Mouse (Mus musculus) hindbrain, embryonic 13.5 days (tissue): ENCODE results near the gene Uso1. TPM values are rescaled to one million over a fixed set of nuclear protein-coding genes. Genes with fewer than 3 reads are reported as not detected.

Experiments used
- ATAC-seq: fragments of 200-750 bp; cut with Nextera tagmentation; 2 replicates; pipeline ENCODE4 v1.8.0; 2017; ENCODE audit warnings: moderate TSS enrichment; ENCODE audit not compliant: low FRiP score
- H3K27ac ChIP-seq: fragments of 300-500 bp; sonication (generic); 2 replicates; pipeline ENCODE4 v1.5.1; 2015; ENCODE audit warnings: inconsistent platforms, mild to moderate bottlenecking, moderate library complexity
- H3K27me3 ChIP-seq: fragments of 300-500 bp; sonication (generic); 2 replicates; pipeline ENCODE4 v1.6.1; 2015; ENCODE audit warnings: mild to moderate bottlenecking, inconsistent platforms
- H3K36me3 ChIP-seq: fragments of 300-500 bp; sonication (generic); 2 replicates; pipeline ENCODE4 v1.6.1; 2015; ENCODE audit warnings: mild to moderate bottlenecking, inconsistent platforms
- H3K4me1 ChIP-seq: fragments of 300-500 bp; sonication (generic); replicated peaks from 2 replicates; pipeline ENCODE4 v1.6.1; 2015; ENCODE audit warnings: inconsistent platforms
- H3K4me2 ChIP-seq: fragments of 300-500 bp; sonication (generic); 2 replicates; pipeline ENCODE4 v1.6.1; 2015; ENCODE audit warnings: inconsistent platforms, mild to moderate bottlenecking, moderate library complexity
- H3K4me3 ChIP-seq: fragments of 300-500 bp; sonication (generic); 2 replicates; pipeline ENCODE4 v1.5.1; 2015; ENCODE audit warnings: mild to moderate bottlenecking, inconsistent platforms
- H3K9ac ChIP-seq: fragments of 300-500 bp; sonication (generic); 2 replicates; pipeline ENCODE4 v1.6.1; 2015; ENCODE audit warnings: mild to moderate bottlenecking, inconsistent platforms
- H3K9me3 ChIP-seq: fragments of 300-500 bp; sonication (generic); 2 replicates; pipeline ENCODE4 v1.6.1; 2016; ENCODE audit warnings: inconsistent platforms
- WGBS: fragments of 180-500 bp; shearing (Covaris S2); methylation state at CpG from one replicate; pipeline ENCODE4 v1.1.7; 2015; 5-methylcytosine and 5-hydroxymethylcytosine counted together
- polyA plus RNA-seq: library from polyadenylated mRNA; unstranded; fragments of >200 nt; fragmentation: Nextera tagmentation; extraction: Ambion mirVana; gene quantifications from 2 replicates; pipeline ENCODE4 v1.2.1, GENCODE M21; 2015

Gene Uso1
- polyA plus RNA-seq, 1 experiment from 2014 or later: 43.9 TPM

DNA sequence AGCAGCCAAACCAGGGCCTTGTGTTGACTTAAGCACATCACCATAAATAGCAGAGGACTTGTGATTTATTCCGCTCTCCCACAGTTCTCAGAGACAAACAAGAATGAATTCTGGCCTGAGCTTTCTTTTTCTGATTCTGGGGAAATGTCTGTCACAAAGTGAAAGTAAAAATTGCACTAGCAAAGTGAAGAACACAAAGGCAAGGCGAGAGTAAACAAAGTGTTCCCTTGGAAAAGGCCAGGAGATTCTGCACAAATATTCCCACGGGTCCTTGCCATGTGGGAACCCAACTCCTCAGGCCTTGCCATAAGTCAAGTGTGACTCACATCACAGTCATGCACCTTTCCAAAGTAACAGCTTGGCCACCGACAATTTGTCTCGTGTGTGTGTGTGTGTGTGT lies 68.0 kb downstream of the Uso1 start:
- no peak overlapping the region for H3K27ac ChIP-seq
- H3K4me3 ChIP-seq: no peak overlapping the region
- H3K4me2 ChIP-seq: no peak overlapping the region
- H3K36me3 ChIP-seq: peaks cover 54% of the 10 kb centered on the region
- H3K27me3 ChIP-seq: no peaks in the 10 kb centered on the region
- no peak overlapping the region for H3K9ac ChIP-seq
- H3K9me3 ChIP-seq: no peaks in the 10 kb centered on the region
- no peaks in the 10 kb centered on the region for H3K4me1 ChIP-seq
- 88% methylated on average over 5 of the region's 5 CpGs for WGBS
- ATAC-seq: no peak

DNA sequence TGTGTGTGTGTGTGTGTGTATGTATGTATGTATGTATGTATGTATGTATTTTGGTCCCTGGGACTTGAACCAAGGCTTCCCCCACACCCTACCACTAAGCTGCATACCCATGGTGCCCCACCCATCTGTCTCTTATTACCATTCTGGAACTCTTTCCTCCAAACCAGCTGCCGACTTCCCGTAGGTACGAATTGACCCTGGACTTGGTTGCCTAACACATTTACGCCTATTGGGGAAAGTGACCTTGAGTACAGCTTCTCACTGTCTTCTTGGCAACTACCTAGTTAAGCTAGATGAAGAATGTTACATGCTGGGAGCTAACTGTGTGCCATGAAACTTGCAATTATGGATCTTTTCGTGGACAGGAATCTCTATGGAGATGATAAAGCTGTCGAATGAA lies 68.4 kb downstream of the Uso1 start:
- ATAC-seq: no peak
- no peaks in the 10 kb centered on the region for H3K4me1 ChIP-seq
- H3K9ac ChIP-seq: no peak overlapping the region
- no peaks in the 10 kb centered on the region for H3K9me3 ChIP-seq
- H3K27ac ChIP-seq: no peak overlapping the region
- WGBS: 95% methylated on average over 6 of the region's 6 CpGs
- no peaks in the 10 kb centered on the region for H3K27me3 ChIP-seq
- H3K36me3 ChIP-seq: peaks cover 49% of the 10 kb centered on the region
- no peak overlapping the region for H3K4me2 ChIP-seq
- H3K4me3 ChIP-seq: no peak overlapping the region

DNA sequence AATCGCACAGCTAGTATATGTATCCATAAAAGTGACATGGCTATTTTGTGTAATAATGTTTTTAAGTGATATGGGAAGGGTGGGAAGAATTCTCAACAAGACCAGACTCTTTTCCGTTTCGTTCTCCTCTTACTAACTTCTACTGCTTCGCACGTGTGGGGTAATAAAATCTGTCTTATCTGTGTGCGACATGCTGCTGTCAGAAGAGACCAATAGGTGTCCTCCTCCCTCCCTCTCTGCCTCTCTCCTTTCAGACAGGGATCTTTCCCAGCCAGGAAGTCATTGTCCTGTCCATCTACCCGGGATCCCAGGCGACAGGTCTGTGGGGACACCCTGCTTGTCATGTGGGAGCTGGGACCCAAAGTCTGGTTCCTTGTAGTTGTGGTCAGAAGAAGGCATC lies 72.5 kb downstream of the Uso1 start:
- ATAC-seq: no peak
- no peak overlapping the region for H3K4me3 ChIP-seq
- H3K27ac ChIP-seq: no peak overlapping the region
- no peaks in the 10 kb centered on the region for H3K4me1 ChIP-seq
- no peaks in the 10 kb centered on the region for H3K27me3 ChIP-seq
- no peak overlapping the region for H3K9ac ChIP-seq
- H3K9me3 ChIP-seq: no peaks in the 10 kb centered on the region
- peaks cover 13% of the 10 kb centered on the region for H3K36me3 ChIP-seq
- no peak overlapping the region for H3K4me2 ChIP-seq
- WGBS: 82% methylated on average over 8 of the region's 8 CpGs

DNA sequence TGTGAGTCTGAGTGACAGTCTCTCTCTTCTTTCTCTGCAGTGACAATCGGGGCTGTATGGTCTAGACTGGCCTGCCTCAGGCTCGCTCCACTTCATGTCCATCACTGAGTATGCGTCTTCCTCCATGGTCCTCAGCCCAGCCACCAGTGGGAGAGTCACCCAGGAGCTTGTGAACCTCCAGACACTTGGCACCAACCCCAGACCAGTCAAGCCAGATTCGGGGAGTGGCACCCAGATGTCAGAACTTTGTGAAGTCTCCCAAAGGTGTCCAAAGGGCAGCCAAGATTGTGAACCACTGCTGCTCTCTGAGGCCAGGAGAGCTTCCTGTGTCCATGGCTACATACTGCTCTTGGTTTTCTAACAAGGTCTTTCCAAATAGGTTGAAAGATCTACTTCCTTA lies 74.5 kb downstream of the Uso1 start:
- 91% methylated on average over 4 of the region's 4 CpGs for WGBS

DNA sequence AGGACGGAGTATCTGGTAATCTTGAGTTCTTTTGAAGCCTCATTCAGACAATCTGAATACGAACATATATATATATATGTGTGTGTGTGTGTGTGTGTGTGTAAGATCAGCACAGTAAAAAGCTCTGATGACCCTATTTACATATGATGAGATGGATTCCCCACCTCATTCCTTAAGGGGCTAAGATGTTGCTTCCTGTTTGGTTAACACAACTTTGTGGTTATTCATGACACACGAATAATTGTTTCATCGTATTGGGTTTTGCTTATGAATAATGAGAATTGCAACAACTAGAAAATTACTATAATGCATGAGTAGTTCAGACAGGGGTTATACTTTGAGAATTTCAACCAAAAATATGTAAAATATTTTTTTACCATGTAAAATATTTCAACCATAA lies 77.6 kb downstream of the Uso1 start, which contains the start of gene U90926:
Gene U90926 (minus strand): TSS at position 101 of the 400 bp plus-strand sequence.
- Histone ChIP-seq H3K4me3 (no peak within 1 kb of the TSS), H3K36me3 (no peaks in the 10 kb centered on the region), H3K4me1 (peaks cover 18% of the 10 kb centered on the region), H3K9me3 (no peaks in the 10 kb centered on the region), H3K4me2 (no peak within 1 kb of the TSS), H3K9ac (no peak within 1 kb of the TSS), H3K27ac (no peak within 1 kb of the TSS), H3K27me3 (no peaks in the 10 kb centered on the region)
- ATAC-seq: no peak
- WGBS: 94% methylated on average over 4 of the region's 4 CpGs

More for the DNA sequence above, 74.5 kb downstream of the Uso1 start:
- Histone ChIP-seq H3K27me3 (no peaks in the 10 kb centered on the region), H3K27ac (no peak overlapping the region), H3K36me3 (no peaks in the 10 kb centered on the region), H3K9me3 (no peaks in the 10 kb centered on the region), H3K4me3 (no peak overlapping the region), H3K9ac (no peak overlapping the region), H3K4me1 (no peaks in the 10 kb centered on the region), H3K4me2 (no peak overlapping the region)
- ATAC-seq: no peak

- ATAC-seq: peak; percentile 89
- peak overlapping the region; percentile 84 for H3K27ac ChIP-seq
- 33% methylated on average over 17 of the region's 17 CpGs for WGBS
- H3K27me3 ChIP-seq: no peaks in the 10 kb centered on the region
- no peak overlapping the region for H3K9ac ChIP-seq
- H3K9me3 ChIP-seq: no peaks in the 10 kb centered on the region
- H3K4me3 ChIP-seq: no peak overlapping the region
- peak overlapping the region; percentile 23 for H3K4me2 ChIP-seq
- H3K4me1 ChIP-seq: peaks cover 18% of the 10 kb centered on the region
- H3K36me3 ChIP-seq: no peaks in the 10 kb centered on the region
These were observed 81.4 kb downstream of the Uso1 start for GRCm38 (mm10) chr5:92218915-92219793.

GRCm38 (mm10) chr5:92219826-92220225 lies 82.1 kb downstream of the Uso1 start:
- H3K27ac ChIP-seq: peak overlapping the region; percentile 84; the same call in 1 of the 2 replicates
- 71% methylated on average over 6 of the region's 6 CpGs for WGBS
- ATAC-seq: 0 out of 2 replicates have a peak, but pooled peaks have one; percentile 41

DNA sequence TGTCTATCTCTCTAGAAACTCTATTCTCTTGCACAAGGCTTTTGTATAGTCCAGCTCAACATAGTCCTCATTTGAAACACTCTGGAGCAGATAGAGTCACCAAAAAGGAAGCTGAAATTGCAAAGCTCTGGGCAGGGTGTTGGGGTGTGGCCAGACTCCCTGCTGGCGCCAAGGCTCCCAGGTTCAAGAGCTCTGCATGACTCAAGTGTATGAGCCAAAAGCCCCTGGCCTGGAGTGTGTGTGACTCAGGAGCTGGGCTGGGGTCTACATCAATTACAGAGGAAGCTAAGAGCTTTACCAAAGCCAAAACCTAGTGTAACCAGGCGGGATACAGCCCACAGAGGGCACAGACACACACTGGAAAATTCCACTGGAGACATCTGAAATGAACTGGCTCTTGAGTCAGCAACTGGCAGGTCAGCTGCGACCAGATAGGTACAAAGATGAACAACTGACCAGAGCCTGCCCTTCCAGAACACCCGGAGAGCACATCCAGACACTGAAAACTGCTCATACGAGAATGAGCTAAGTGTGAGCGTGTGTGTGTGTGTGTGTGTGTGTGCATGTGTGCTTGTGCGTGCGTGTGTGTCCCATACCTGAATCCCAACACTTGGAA lies 82.7 kb downstream of the Uso1 start:
- H3K4me2 ChIP-seq: no peak overlapping the region

More at GRCm38 (mm10) chr5:92219826-92220225, 82.1 kb downstream of the Uso1 start:
- Histone ChIP-seq H3K36me3 (no peaks in the 10 kb centered on the region), H3K4me1 (peaks cover 18% of the 10 kb centered on the region), H3K4me3 (no peak overlapping the region), H3K9ac (no peak overlapping the region), H3K27me3 (no peaks in the 10 kb centered on the region), H3K4me2 (no peak overlapping the region), H3K9me3 (no peaks in the 10 kb centered on the region)

DNA sequence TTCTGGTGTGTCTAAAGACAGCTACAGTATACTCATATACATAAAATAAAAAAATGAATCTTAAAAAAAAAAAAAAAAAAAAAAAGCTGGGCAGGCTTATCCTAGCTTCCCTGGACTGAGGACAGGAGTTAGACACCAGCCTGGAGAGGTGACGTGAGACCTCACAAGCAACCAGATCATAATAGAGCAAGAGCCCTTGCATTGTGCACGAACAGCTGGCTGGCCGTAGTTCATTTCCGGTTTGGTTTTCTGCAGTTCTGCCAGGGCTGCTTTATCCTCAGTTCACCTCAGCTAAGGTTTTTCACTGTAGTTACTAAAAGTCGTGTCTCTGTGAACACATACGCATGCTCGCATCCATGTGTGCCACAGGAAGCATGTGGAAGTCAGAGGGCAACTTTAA lies 90.0 kb downstream of the Uso1 start:
- Histone ChIP-seq H3K27ac (no peak overlapping the region), H3K36me3 (no peaks in the 10 kb centered on the region), H3K4me3 (no peak overlapping the region), H3K4me2 (no peak overlapping the region), H3K9ac (no peak overlapping the region), H3K27me3 (no peaks in the 10 kb centered on the region), H3K4me1 (no peaks in the 10 kb centered on the region), H3K9me3 (no peaks in the 10 kb centered on the region)
- ATAC-seq: no peak
- 88% methylated on average over 7 of the region's 7 CpGs for WGBS

More for the DNA sequence above, 82.7 kb downstream of the Uso1 start:
- Histone ChIP-seq H3K4me3 (no peak overlapping the region), H3K9ac (no peak overlapping the region), H3K4me1 (peaks cover 18% of the 10 kb centered on the region), H3K27me3 (no peaks in the 10 kb centered on the region), H3K9me3 (no peaks in the 10 kb centered on the region), H3K27ac (no peak overlapping the region), H3K36me3 (no peaks in the 10 kb centered on the region)
- 91% methylated on average over 8 of the region's 8 CpGs for WGBS
- no peak for ATAC-seq

GRCm38 (mm10) chr5:92228776-92229175 lies 91.0 kb downstream of the Uso1 start:
- ATAC-seq: no peak
- no peaks in the 10 kb centered on the region for H3K4me1 ChIP-seq
- H3K9me3 ChIP-seq: no peaks in the 10 kb centered on the region
- no peaks in the 10 kb centered on the region for H3K27me3 ChIP-seq
- H3K4me3 ChIP-seq: no peak overlapping the region
- no peak overlapping the region for H3K27ac ChIP-seq
- H3K4me2 ChIP-seq: no peak overlapping the region
- H3K9ac ChIP-seq: no peak overlapping the region
- H3K36me3 ChIP-seq: no peaks in the 10 kb centered on the region
- 30% methylated on average over 10 of the region's 10 CpGs for WGBS

GRCm38 (mm10) chr5:92229514-92229913 lies 91.8 kb downstream of the Uso1 start:
- Histone ChIP-seq H3K9ac (no peak overlapping the region), H3K4me3 (no peak overlapping the region), H3K9me3 (no peaks in the 10 kb centered on the region), H3K4me1 (no peaks in the 10 kb centered on the region), H3K27ac (no peak overlapping the region), H3K4me2 (no peak overlapping the region), H3K36me3 (no peaks in the 10 kb centered on the region), H3K27me3 (no peaks in the 10 kb centered on the region)
- WGBS: 95% methylated on average over 3 of the region's 3 CpGs
- no peak for ATAC-seq

DNA sequence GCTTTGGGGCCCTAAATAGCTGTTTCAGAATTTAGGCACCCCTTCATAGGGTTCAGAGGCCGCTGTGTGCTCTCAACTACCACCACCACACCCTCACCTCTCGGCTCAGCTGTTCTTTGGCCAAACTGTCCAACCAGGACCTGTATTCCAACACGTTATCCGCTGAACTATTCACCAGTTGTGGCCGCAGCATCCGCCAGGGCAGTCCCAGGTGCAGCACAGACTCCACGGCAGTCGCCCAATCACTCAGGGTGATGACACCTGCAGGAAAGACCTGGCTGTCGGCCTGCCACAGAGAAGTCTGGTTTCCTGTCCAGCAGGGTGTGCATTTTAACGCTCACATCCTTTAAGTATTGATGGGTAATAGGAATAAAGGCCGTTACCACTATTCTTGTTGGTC lies 92.6 kb downstream of the Uso1 start:
- Histone ChIP-seq H3K4me1 (no peaks in the 10 kb centered on the region), H3K27me3 (no peaks in the 10 kb centered on the region), H3K36me3 (no peaks in the 10 kb centered on the region), H3K27ac (no peak overlapping the region), H3K9ac (no peak overlapping the region), H3K4me3 (no peak overlapping the region), H3K9me3 (no peaks in the 10 kb centered on the region), H3K4me2 (no peak overlapping the region)
- 84% methylated on average over 11 of the region's 11 CpGs for whole genome bisulfite sequencing
- ATAC-seq: no peak
